Mouse (Mus musculus): ENCODE results near the gene Kcnd3.

Kcnd3 gene

GRCm38 (mm10) chr3:105451627-105452555 is at the start of gene Kcnd3:
Gene Kcnd3 (plus strand): TSS chr3:105452330.
- DNase-seq (ENCODE audit: extremely low spot score): peak; percentile 59

- no peak for DNase-seq (ENCODE audit: extremely low spot score)
Observed at GRCm38 (mm10) chr3:105402676-105403075, 49.5 kb upstream of the Kcnd3 start.

GRCm38 (mm10) chr3:105403410-105404076 is 48.6 kb upstream of the Kcnd3 start:
- DNase-seq (ENCODE audit: extremely low spot score): peak; percentile 25

- DNase-seq (ENCODE audit: extremely low spot score): no peak
Observed at GRCm38 (mm10) chr3:105404077-105404446, 48.1 kb upstream of the Kcnd3 start.

- DNase-seq (ENCODE audit: extremely low spot score): no peak
Observed at GRCm38 (mm10) chr3:105405516-105405915, 46.6 kb upstream of the Kcnd3 start.

- no peak for DNase-seq (ENCODE audit: extremely low spot score)
Observed at GRCm38 (mm10) chr3:105406036-105406435, 46.1 kb upstream of the Kcnd3 start.

- DNase-seq (ENCODE audit: extremely low spot score): no peak
Observed at GRCm38 (mm10) chr3:105408211-105408610, 43.9 kb upstream of the Kcnd3 start.

GRCm38 (mm10) chr3:105410810-105411209 is 41.3 kb upstream of the Kcnd3 start:
- no peak for DNase-seq (ENCODE audit: extremely low spot score)

GRCm38 (mm10) chr3:105411776-105412175 is 40.4 kb upstream of the Kcnd3 start:
- no peak for DNase-seq (ENCODE audit: extremely low spot score)

GRCm38 (mm10) chr3:105412229-105412628 is 39.9 kb upstream of the Kcnd3 start:
- DNase-seq (ENCODE audit: extremely low spot score): no peak

- no peak for DNase-seq (ENCODE audit: extremely low spot score)
Observed at GRCm38 (mm10) chr3:105412681-105413080, 39.4 kb upstream of the Kcnd3 start.

GRCm38 (mm10) chr3:105418441-105418840 is 33.7 kb upstream of the Kcnd3 start:
- DNase-seq (ENCODE audit: extremely low spot score): no peak

- DNase-seq (ENCODE audit: extremely low spot score): no peak
Observed at GRCm38 (mm10) chr3:105422391-105422790, 29.7 kb upstream of the Kcnd3 start.

GRCm38 (mm10) chr3:105423427-105423826 is 28.7 kb upstream of the Kcnd3 start:
- peak; percentile 43 for DNase-seq (ENCODE audit: extremely low spot score)

- no peak for DNase-seq (ENCODE audit: extremely low spot score)
Observed at GRCm38 (mm10) chr3:105428586-105428985, 23.5 kb upstream of the Kcnd3 start.

- DNase-seq (ENCODE audit: extremely low spot score): no peak
Observed at GRCm38 (mm10) chr3:105436383-105436782, 15.7 kb upstream of the Kcnd3 start.

GRCm38 (mm10) chr3:105436971-105437370 is 15.2 kb upstream of the Kcnd3 start:
- DNase-seq (ENCODE audit: extremely low spot score): no peak

- no peak for DNase-seq (ENCODE audit: extremely low spot score)
Observed at GRCm38 (mm10) chr3:105440873-105441495, 11.1 kb upstream of the Kcnd3 start.

GRCm38 (mm10) chr3:105450641-105451470 is 1.3 kb upstream of the Kcnd3 start:
- peak; percentile 55 for DNase-seq (ENCODE audit: extremely low spot score)

GRCm38 (mm10) chr3:105452556-105453213 is 555 bp downstream of the Kcnd3 start:
- DNase-seq (ENCODE audit: extremely low spot score): peak; percentile 59
